Mouse (Mus musculus) urinary bladder, postnatal 25 days (tissue): ENCODE results near the gene Zdhhc13.

Source experiments
- DNase-seq: peaks from one replicate; pipeline ENCODE4 v3.0.0; 2022; ENCODE audit warnings: low spot score

Zdhhc13 gene

GRCm38 (mm10) chr7:48788851-48789572 is at the start of gene Zdhhc13:
Gene Zdhhc13, plus strand, starts transcription at chr7:48789003.
- DNase-seq: peak; percentile 80

- DNase-seq: peak; percentile 75
Measured at GRCm38 (mm10) chr7:48749298-48750163, 39.3 kb upstream of the Zdhhc13 start.

GRCm38 (mm10) chr7:48750164-48750809 is 38.5 kb upstream of the Zdhhc13 start:
- DNase-seq: no peak

- DNase-seq: no peak
Measured at GRCm38 (mm10) chr7:48751222-48751621, 37.6 kb upstream of the Zdhhc13 start.

GRCm38 (mm10) chr7:48754415-48754974 is 34.3 kb upstream of the Zdhhc13 start:
- DNase-seq: no peak

- DNase-seq: no peak
Measured at GRCm38 (mm10) chr7:48755825-48756224, 33.0 kb upstream of the Zdhhc13 start.

- no peak for DNase-seq
Measured at GRCm38 (mm10) chr7:48756306-48756931, 32.4 kb upstream of the Zdhhc13 start.

GRCm38 (mm10) chr7:48758083-48758482 is 30.7 kb upstream of the Zdhhc13 start:
- DNase-seq: no peak

GRCm38 (mm10) chr7:48760789-48761188 is 28.0 kb upstream of the Zdhhc13 start:
- no peak for DNase-seq

GRCm38 (mm10) chr7:48762289-48762688 is 26.5 kb upstream of the Zdhhc13 start:
- DNase-seq: no peak

GRCm38 (mm10) chr7:48762721-48763120 is 26.1 kb upstream of the Zdhhc13 start:
- DNase-seq: no peak

- no peak for DNase-seq
Measured at GRCm38 (mm10) chr7:48765959-48766358, 22.8 kb upstream of the Zdhhc13 start.

GRCm38 (mm10) chr7:48769721-48770120 is 19.1 kb upstream of the Zdhhc13 start:
- DNase-seq: no peak

GRCm38 (mm10) chr7:48772060-48772734 is 16.6 kb upstream of the Zdhhc13 start:
- no peak for DNase-seq

- no peak for DNase-seq
Measured at GRCm38 (mm10) chr7:48773333-48773732, 15.5 kb upstream of the Zdhhc13 start.

GRCm38 (mm10) chr7:48774633-48775032 is 14.2 kb upstream of the Zdhhc13 start:
- no peak for DNase-seq

- no peak for DNase-seq
Measured at GRCm38 (mm10) chr7:48775436-48775835, 13.4 kb upstream of the Zdhhc13 start.

- DNase-seq: no peak
Measured at GRCm38 (mm10) chr7:48777721-48778504, 10.9 kb upstream of the Zdhhc13 start.

- DNase-seq: no peak
Measured at GRCm38 (mm10) chr7:48779110-48779509, 9.7 kb upstream of the Zdhhc13 start.

GRCm38 (mm10) chr7:48782432-48782831 is 6.4 kb upstream of the Zdhhc13 start:
- DNase-seq: no peak
